Mouse (Mus musculus): ENCODE results near the gene Chil1. TPM values are rescaled to one million over a fixed set of nuclear protein-coding genes. Genes with fewer than 3 reads are reported as not detected.

Gene Chil1
- 1.3 and 1.9 TPM in 2 replicates for polyA plus RNA-seq (2012; rRNA removed)

GRCm38 (mm10) chr1:134182025-134182424 lies at the start of gene Chil1:
Chil1 (plus strand) TSS chr1:134182176.
- no peak for DNase-seq (ENCODE audit: low read depth)

GRCm38 (mm10) chr1:134133316-134133715 lies 48.7 kb upstream of the Chil1 start:
- no peak for DNase-seq (ENCODE audit: low read depth)

- DNase-seq (ENCODE audit: low read depth), result no peak
Observed at GRCm38 (mm10) chr1:134136351-134136750, 45.6 kb upstream of the Chil1 start.

GRCm38 (mm10) chr1:134138424-134138823 lies 43.6 kb upstream of the Chil1 start:
- no peak for DNase-seq (ENCODE audit: low read depth)

- no peak for DNase-seq (ENCODE audit: low read depth)
Observed at GRCm38 (mm10) chr1:134142363-134142794, 39.6 kb upstream of the Chil1 start.

DNA sequence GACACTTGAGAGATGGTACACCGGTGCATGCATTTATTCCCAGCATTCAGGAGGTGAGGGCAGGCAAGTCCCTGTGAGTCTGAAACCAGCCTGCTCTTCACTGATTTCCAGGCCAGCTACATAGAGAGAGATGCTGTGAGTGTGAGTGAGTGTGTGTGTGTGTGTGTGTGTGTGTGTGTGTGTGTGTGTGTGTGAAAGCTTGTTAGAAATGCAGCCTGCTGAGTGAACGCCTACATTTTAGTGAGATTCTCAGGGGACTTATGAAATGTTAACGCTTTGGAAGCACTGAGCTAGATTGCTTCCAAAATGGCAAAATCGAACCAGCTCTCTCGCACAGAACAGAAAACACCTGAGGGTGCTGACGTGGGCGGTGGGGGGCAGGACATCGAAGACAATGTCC lies 35.9 kb upstream of the Chil1 start:
- DNase-seq (ENCODE audit: low read depth), result no peak

DNA sequence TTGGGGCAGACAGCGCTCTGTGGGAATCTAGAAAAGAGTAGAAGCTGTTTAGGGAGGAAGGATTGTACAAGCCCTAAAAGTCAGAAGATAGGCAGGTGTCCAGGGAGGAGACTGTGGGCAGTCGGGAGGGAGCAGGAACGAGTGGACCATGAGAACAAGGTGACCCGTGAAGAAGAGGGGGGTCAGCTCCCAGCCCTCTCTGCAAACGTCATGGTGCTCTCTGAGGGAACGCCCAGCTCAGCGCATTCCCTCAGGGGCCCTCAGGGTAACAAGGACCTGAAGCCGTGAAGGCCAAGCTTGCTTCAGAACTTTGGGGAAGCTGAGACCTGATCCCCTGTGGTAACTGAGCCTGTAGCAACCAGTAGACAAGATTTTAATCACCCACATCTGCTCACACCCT lies 31.9 kb upstream of the Chil1 start:
- no peak for DNase-seq (ENCODE audit: low read depth)

- no peak for DNase-seq (ENCODE audit: low read depth)
Observed at GRCm38 (mm10) chr1:134150745-134151144, 31.2 kb upstream of the Chil1 start.

GRCm38 (mm10) chr1:134151655-134152412 lies 30.1 kb upstream of the Chil1 start:
- DNase-seq (ENCODE audit: low read depth), result no peak

DNA sequence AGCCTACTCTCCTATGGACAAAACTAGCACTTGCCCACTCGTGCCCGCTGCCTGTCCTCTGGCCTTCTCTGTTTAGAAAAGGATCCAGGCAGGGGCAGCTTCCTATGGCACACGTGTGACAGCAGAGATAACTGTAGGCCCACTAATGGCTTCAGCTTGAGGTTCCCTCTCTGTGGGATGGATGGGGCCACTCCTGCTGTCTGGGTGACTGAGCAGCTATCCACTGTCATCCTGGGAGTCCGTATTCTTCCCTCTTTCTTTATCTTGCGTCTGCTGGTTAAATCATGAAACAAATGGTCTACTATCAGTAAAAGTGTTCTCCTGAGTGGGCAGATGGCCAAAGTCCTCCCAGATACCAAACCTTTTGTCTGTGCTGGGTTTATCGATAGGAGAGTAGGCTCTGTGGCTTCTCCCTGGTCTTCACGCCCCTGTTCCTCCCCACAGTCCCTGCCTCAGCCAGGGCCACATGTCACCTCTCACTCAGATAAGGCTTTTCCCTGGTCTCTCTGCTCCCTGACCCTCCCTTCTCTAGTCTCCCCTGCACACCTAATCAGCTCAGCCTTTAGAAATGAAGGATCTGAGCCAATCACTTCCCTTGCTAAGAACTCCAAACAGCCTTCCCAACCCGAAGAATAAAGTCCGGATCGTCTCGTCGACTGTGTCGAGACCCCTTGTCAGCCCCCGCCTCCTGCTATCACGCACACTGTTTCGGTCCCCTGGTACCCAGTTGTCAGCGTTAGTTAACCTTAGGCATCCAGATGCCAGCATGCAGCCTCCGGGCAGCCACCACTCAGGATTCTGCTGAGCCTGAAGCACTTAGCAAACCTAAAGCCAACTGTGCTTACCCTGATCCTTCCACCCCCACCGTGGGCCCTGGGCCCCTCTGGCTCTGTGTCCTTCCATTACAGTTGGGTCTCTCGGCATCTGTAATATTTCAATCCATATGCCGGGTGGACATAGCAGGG lies 29.1 kb upstream of the Chil1 start:
- no peak for DNase-seq (ENCODE audit: low read depth)

GRCm38 (mm10) chr1:134154121-134154520 lies 27.9 kb upstream of the Chil1 start:
- no peak for DNase-seq (ENCODE audit: low read depth)

- DNase-seq (ENCODE audit: low read depth), result no peak
Observed at GRCm38 (mm10) chr1:134154655-134155054, 27.3 kb upstream of the Chil1 start.

DNA sequence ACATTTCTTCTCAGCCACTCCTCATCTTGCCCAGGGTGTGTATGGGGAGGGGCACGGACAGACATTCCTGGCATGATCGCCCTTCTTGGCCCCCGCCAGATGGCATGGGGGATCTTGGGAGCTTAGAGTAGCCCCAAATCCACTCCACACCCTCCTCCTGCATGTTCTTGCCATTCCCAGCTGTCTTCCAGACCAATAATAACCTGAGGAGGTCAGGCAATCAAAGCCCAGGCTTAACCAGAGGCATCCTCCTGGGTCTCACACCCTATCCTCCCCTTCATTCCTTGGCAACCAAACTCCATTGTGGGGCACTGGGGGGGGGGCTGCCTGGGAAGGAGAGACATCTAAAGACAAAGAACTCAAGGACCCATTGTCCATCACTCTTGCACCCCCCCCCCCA lies 21.6 kb upstream of the Chil1 start:
- no peak for DNase-seq (ENCODE audit: low read depth)

GRCm38 (mm10) chr1:134161399-134161798 lies 20.6 kb upstream of the Chil1 start:
- DNase-seq (ENCODE audit: low read depth), result no peak

GRCm38 (mm10) chr1:134162510-134163225 lies 19.3 kb upstream of the Chil1 start:
- no peak for DNase-seq (ENCODE audit: low read depth)

GRCm38 (mm10) chr1:134163476-134163875 lies 18.5 kb upstream of the Chil1 start:
- no peak for DNase-seq (ENCODE audit: low read depth)

- no peak for DNase-seq (ENCODE audit: low read depth)
Observed at GRCm38 (mm10) chr1:134164454-134164853, 17.5 kb upstream of the Chil1 start.

- no peak for DNase-seq (ENCODE audit: low read depth)
Observed at GRCm38 (mm10) chr1:134166547-134166946, 15.4 kb upstream of the Chil1 start.

DNA sequence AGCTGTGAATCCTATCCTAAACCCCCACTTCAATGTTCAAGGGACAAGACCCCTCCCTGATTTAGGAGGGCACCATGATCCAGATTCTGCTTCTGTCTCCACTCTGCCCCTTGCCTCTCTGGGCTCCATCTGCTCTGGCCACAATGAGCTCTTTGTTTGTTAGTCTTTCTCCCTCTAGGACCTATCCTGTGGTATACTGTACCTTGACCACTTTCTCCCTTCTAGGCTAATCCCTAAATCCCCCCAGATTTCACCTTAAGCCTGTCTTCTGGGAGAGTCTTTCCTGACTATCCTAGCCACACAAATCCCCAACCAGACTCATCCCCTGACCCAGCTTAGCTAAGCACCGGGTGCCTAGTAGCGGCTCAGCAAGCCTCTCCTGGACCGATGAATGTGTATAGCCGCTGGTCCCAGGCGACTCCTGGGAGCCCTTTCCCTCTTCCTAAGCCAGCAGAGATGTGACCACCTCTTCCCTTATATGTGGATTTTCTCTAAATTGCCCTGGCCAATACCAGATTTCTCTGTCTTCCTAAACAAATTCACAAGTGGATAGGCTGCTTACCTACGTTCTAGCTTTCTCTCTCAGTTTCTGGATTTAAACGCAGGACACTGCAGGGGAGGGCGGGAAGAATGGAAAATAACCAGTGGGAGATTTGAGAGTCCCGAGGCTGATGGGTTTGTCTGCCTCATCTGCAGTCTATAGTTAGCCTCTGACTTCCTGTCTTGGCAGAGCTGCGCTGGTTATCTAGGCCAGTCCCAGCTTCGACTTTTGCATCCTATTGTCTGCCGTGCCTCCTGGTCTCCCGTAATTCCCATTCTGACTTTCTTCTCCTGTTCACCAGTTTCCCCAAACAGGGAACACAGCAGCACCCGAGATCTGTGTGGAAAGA lies 14.3 kb upstream of the Chil1 start:
- no peak for DNase-seq (ENCODE audit: low read depth)

GRCm38 (mm10) chr1:134168567-134168966 lies 13.4 kb upstream of the Chil1 start:
- DNase-seq (ENCODE audit: low read depth), result no peak
